Mouse (Mus musculus) urinary bladder, postnatal 0 days (tissue): ENCODE results near the gene Gpr27. TPM values are rescaled to one million over a fixed set of nuclear protein-coding genes. Genes with fewer than 3 reads are reported as not detected.

Experiments
- polyA plus RNA-seq: library from polyadenylated mRNA; unstranded; fragments of >200 nt; fragmentation: Nextera tagmentation; extraction: Ambion mirVana; gene quantifications from 2 replicates; pipeline ENCODE4 v1.2.1, GENCODE M21; 2015

The Gpr27 gene
- 2.1 TPM in 2 replicates for polyA plus RNA-seq

DNA sequence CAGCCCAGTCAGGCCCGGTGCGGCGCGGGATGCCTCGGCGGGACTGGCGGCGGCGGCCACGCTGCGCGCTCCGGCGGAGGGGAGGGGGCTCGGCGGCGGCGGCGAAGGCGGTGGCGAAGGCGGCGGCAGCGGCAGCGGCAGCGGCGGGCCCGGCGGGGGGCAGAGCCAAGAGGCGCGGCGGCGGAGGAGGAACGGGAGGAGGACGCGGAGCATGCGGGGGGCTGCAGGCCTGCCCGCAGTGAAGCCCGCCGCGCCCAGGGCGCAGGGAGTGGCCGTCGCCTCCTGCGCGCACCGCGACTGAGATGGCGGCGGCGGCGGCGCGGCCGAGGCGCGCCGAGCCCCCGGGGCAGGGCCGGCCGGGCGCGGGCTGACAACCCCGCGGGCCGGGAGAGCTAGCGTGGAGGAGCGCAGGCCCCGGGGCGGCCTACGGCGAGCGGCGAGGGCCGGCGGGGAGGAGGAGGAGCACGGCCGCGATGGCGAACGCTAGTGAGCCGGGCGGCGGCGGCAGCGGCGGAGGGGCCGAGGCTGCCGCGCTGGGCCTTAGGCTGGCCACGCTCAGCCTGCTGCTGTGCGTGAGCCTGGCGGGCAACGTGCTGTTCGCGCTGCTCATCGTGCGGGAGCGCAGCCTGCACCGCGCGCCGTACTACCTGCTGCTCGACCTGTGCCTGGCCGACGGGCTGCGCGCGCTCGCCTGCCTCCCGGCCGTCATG, at the start of gene Gpr27:
Gene Gpr27 (plus strand): TSS at position 474 of the 710 bp plus-strand sequence.

DNA sequence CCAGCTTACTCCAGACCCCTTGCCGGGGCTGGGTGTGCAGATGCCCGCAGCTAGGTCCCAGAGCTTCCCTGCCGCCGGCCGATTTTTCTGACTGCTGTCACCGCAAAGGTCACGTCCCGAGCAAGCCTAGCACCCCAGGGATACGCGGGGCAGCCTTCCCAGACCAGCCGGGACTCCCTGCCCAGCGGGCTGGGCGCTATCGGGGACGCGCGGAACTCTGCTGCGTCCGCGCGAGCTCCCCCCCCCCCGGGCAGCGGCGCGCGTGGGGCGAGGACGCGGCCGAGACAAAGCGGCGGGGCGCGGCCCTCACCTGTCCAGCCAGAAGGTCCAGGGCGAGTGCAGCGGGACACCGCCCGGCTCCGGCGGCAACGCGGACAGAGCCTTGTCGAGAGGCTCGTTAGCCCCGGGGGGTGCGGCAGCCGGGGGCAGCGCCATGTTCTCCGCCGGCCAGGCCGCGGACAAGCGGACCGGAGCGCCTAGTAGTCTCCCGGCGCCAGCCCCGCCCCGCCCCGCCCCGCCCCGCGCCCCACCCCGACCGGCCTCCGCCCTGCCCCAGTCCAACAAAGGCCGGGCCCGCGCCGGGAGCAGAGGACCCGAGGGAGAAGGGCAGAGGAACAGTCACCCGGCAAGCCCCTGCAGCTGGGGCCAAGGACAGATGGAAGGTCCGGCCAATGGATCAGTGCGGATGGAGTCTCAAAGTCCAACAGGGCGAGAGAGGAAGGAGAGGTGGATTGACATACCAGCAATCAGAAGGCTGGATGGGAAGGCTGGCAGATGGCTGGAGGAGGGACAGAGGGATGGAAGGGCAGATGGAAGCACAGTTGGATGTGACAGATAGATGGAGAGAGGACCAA, 25.9 kb upstream of the Gpr27 start, which contains the start of the genes Eif4e3 and Gm20696:
Gene Eif4e3 (minus strand): TSS at position 454 of the 854 bp plus-strand sequence.
Gene Gm20696 (minus strand): TSS at position 480 of the 854 bp plus-strand sequence.

DNA sequence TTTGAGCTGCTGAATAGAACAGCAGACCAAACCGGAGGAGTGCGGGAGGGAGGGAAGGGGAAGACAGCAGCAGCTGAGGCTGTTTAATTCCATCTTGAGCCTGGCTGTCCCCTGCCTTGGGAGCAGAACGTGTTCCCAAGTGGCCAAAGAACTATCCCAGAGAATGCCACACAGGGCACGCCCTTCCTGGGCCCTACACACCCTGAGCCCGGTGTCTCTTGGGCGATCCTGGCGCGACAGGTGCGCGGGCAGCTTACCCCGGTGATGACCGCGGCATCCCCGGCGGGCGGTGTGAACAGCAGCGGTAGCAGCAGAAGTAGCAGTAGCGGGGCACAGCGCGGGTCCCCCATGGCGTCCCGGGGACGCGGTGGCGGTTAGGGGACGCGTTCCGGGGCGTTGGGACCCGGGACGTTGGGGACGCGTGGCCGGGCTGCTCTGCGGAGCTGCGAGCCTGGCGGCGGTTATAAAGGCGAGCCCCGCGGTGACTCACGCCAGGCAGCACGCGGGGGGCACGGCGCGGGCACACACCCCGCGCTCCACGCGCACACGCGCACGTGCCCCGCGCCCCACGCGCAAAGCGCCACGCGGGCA, 33.6 kb downstream of the Gpr27 start, which contains the start of gene Prok2:
Gene Prok2 (minus strand): TSS at position 422 of the 591 bp plus-strand sequence.

Other genes starting within 250 kb of the Gpr27 start
- gene Foxp1, start 170.0 kb upstream of the Gpr27 start, polyA plus RNA-seq, result 55.4 and 56.9 TPM in 2 replicates
- 11.2 and 12.3 TPM in 2 replicates for gene Eif4e3, start 25.9 kb upstream of the Gpr27 start, polyA plus RNA-seq
- 1.0 and 1.5 TPM in 2 replicates for gene Gm20696, start 25.9 kb upstream of the Gpr27 start, polyA plus RNA-seq
- gene Prok2, start 33.7 kb downstream of the Gpr27 start, polyA plus RNA-seq, result 0.17 and 0.25 TPM in 2 replicates